Mouse (Mus musculus) liver, adult 2 months (tissue): ENCODE data around the gene Vangl1. TPM values are rescaled to one million over a fixed set of nuclear protein-coding genes. Genes with fewer than 3 reads are reported as not detected.

Experiments used
- DNase-seq: peaks from one replicate; pipeline ENCODE4 v3.0.0-alpha.2; 2011; ENCODE audit warnings: low read depth, low spot score; ENCODE audit errors: extremely low read depth
- H3K27ac ChIP-seq: fragments of 200-500 bp; replicated peaks from 2 replicates; pipeline ENCODE4 v1.5.1; 2012; ENCODE audit warnings: low read depth, mild to moderate bottlenecking, control low read depth, inconsistent platforms, low read length; ENCODE audit not compliant: insufficient read depth
- H3K27me3 ChIP-seq: fragments of 200-500 bp; 2 replicates; pipeline ENCODE4 v1.6.1; 2012; ENCODE audit warnings: mild to moderate bottlenecking, moderate library complexity, low read length, inconsistent platforms; ENCODE audit not compliant: control insufficient read depth, insufficient read depth
- H3K36me3 ChIP-seq: fragments of 200-500 bp; 2 replicates; pipeline ENCODE4 v1.6.1; 2012; ENCODE audit warnings: low read length, inconsistent platforms; ENCODE audit not compliant: control insufficient read depth, insufficient read depth
- H3K4me1 ChIP-seq: fragments of 200-500 bp; 2 replicates; pipeline ENCODE4 v1.6.1; 2011; ENCODE audit warnings: low read length; ENCODE audit not compliant: control insufficient read depth, insufficient read depth
- H3K4me3 ChIP-seq: fragments of 200-500 bp; 2 replicates; pipeline ENCODE4 v1.5.1; 2011; ENCODE audit warnings: low read depth, mild to moderate bottlenecking, control low read depth, low read length, moderate library complexity; ENCODE audit not compliant: insufficient read depth
- H3K79me2 ChIP-seq: fragments of 200-500 bp; 2 replicates; pipeline ENCODE4 v1.6.1; 2012; ENCODE audit warnings: inconsistent platforms, mild to moderate bottlenecking, low read length, moderate library complexity; ENCODE audit not compliant: control insufficient read depth, insufficient read depth
- H3K9ac ChIP-seq: fragments of 200-500 bp; 2 replicates; pipeline ENCODE4 v1.6.1; 2012; ENCODE audit warnings: low read depth, mild to moderate bottlenecking, control low read depth, inconsistent platforms, low read length
- CTCF ChIP-seq: fragments of 200-500 bp; IDR thresholded peaks from 2 replicates; pipeline ENCODE4 v1.5.1; 2011; ENCODE audit warnings: low read depth, low read length, control low read depth
- POLR2A ChIP-seq: fragments of 200-500 bp; IDR thresholded peaks from 2 replicates; pipeline ENCODE4 v1.6.1; 2011; ENCODE audit warnings: low read length, control low read depth; ENCODE audit not compliant: insufficient read depth; ENCODE audit errors: extremely low read depth
- WGBS: fragments of 180-500 bp; shearing (Covaris S2); methylation state at CpG from one replicate; pipeline ENCODE4 v1.1.7; 2018; 5-methylcytosine and 5-hydroxymethylcytosine counted together
- polyA plus RNA-seq: library from polyadenylated mRNA; depleted of rRNA; stranded (reverse); fragments of >200 nt; gene quantifications from 2 replicates; pipeline ENCODE4 v1.2.3, GENCODE M21; 2012
- total RNA-seq: library from RNA; depleted of rRNA; stranded (reverse); fragments of >200 nt; gene quantifications from 2 replicates; pipeline ENCODE4 v1.2.3, GENCODE M21; 2014

Gene Vangl1
- total and polyA plus RNA-seq, 2 experiments, result 3.6 to 7.8 TPM

- no peaks in the 10 kb centered on the region for H3K79me2 ChIP-seq
- H3K4me1 ChIP-seq, result no peaks in the 10 kb centered on the region
- H3K36me3 ChIP-seq, result no peaks in the 10 kb centered on the region
- no peak overlapping the region for H3K9ac ChIP-seq
- H3K27ac ChIP-seq, result no peak overlapping the region
- no peaks in the 10 kb centered on the region for H3K27me3 ChIP-seq
- DNase-seq, result no peak
- over 99% methylated on average over 4 of the region's 4 CpGs for WGBS
- TF ChIP-seq CTCF, result no peak
- TF ChIP-seq POLR2A, result no peak
- no peak overlapping the region for H3K4me3 ChIP-seq
These were observed 60.1 kb downstream of the Vangl1 start for GRCm38 (mm10) chr3:102144401-102144800.

GRCm38 (mm10) chr3:102143536-102143935 is 61.0 kb downstream of the Vangl1 start:
- H3K27ac ChIP-seq, result no peak overlapping the region
- H3K27me3 ChIP-seq, result no peaks in the 10 kb centered on the region
- H3K36me3 ChIP-seq, result no peaks in the 10 kb centered on the region
- DNase-seq, result no peak
- WGBS, result 90% methylated on average over 3 of the region's 3 CpGs
- TF ChIP-seq POLR2A (no peak), CTCF (no peak)
- H3K9ac ChIP-seq, result no peak overlapping the region
- H3K4me1 ChIP-seq, result no peaks in the 10 kb centered on the region
- H3K4me3 ChIP-seq, result no peak overlapping the region
- no peaks in the 10 kb centered on the region for H3K79me2 ChIP-seq

- WGBS, result 96% methylated on average over 4 of the region's 4 CpGs
- no peaks in the 10 kb centered on the region for H3K27me3 ChIP-seq
- H3K9ac ChIP-seq, result no peak overlapping the region
- no peak overlapping the region for H3K27ac ChIP-seq
- H3K36me3 ChIP-seq, result no peaks in the 10 kb centered on the region
- TF ChIP-seq POLR2A, result no peak
- no peak for TF ChIP-seq CTCF
- no peak for DNase-seq
- no peak overlapping the region for H3K4me3 ChIP-seq
- no peaks in the 10 kb centered on the region for H3K79me2 ChIP-seq
- no peaks in the 10 kb centered on the region for H3K4me1 ChIP-seq
These were observed 61.5 kb downstream of the Vangl1 start for GRCm38 (mm10) chr3:102142947-102143346.

GRCm38 (mm10) chr3:102141893-102142292 is 62.6 kb downstream of the Vangl1 start:
- 81% methylated on average over 6 of the region's 6 CpGs for WGBS
- TF ChIP-seq POLR2A, result no peak
- no peak for TF ChIP-seq CTCF

GRCm38 (mm10) chr3:102141451-102141850 is 63.0 kb downstream of the Vangl1 start:
- no peak overlapping the region for H3K9ac ChIP-seq
- WGBS, result 75% methylated on average over 2 of the region's 2 CpGs
- no peak overlapping the region for H3K27ac ChIP-seq
- H3K36me3 ChIP-seq, result no peaks in the 10 kb centered on the region
- no peak for DNase-seq
- no peaks in the 10 kb centered on the region for H3K79me2 ChIP-seq
- H3K4me3 ChIP-seq, result no peak overlapping the region
- TF ChIP-seq POLR2A (no peak), CTCF (no peak)
- H3K4me1 ChIP-seq, result no peaks in the 10 kb centered on the region
- no peaks in the 10 kb centered on the region for H3K27me3 ChIP-seq

More at GRCm38 (mm10) chr3:102141893-102142292, 62.6 kb downstream of the Vangl1 start:
- H3K79me2 ChIP-seq, result no peaks in the 10 kb centered on the region
- H3K36me3 ChIP-seq, result no peaks in the 10 kb centered on the region
- H3K4me3 ChIP-seq, result no peak overlapping the region
- H3K9ac ChIP-seq, result no peak overlapping the region
- H3K4me1 ChIP-seq, result no peaks in the 10 kb centered on the region
- H3K27ac ChIP-seq, result no peak overlapping the region
- no peaks in the 10 kb centered on the region for H3K27me3 ChIP-seq
- no peak for DNase-seq

GRCm38 (mm10) chr3:102140606-102141005 is 63.9 kb downstream of the Vangl1 start:
- Histone ChIP-seq H3K4me1 (no peaks in the 10 kb centered on the region), H3K9ac (no peak overlapping the region), H3K27me3 (no peaks in the 10 kb centered on the region), H3K79me2 (no peaks in the 10 kb centered on the region), H3K4me3 (no peak overlapping the region), H3K27ac (no peak overlapping the region), H3K36me3 (no peaks in the 10 kb centered on the region)
- TF ChIP-seq CTCF, result no peak
- no peak for DNase-seq
- 89% methylated on average over 6 of the region's 6 CpGs for WGBS
